Mouse (Mus musculus): ENCODE measurements around the gene Lurap1l. TPM values are rescaled to one million over a fixed set of nuclear protein-coding genes. Genes with fewer than 3 reads are reported as not detected.

Lurap1l gene
- polyA plus RNA-seq (2014; fragmentation: Illumina TruSeq; extraction: RNeasy Lipid Tissue Mini Kit (QIAGEN cat#74804); ENCODE audit: low read depth, low replicate concordance): 5.4 TPM

GRCm38 (mm10) chr4:80910481-80910870, at the start of gene Lurap1l:
TSS of gene Lurap1l (plus strand) at chr4:80910646.

Other genes with a start within 250 kb of the Lurap1l start
- gene Tyrp1, start 76.5 kb upstream of the Lurap1l start, polyA plus RNA-seq (2014; fragmentation: Illumina TruSeq; extraction: RNeasy Lipid Tissue Mini Kit (QIAGEN cat#74804); ENCODE audit: low read depth, low replicate concordance): not detected